Mouse (Mus musculus) 3134 (cell line): ENCODE results near the gene Crim1.

Experiments used
- DNase-seq: peaks from one replicate; pipeline ENCODE4 v3.0.0-alpha.2; 2011; ENCODE audit warnings: low spot score; ENCODE audit not compliant: insufficient read length; ENCODE audit errors: extremely low read depth

Crim1 gene

GRCm38 (mm10) chr17:78208805-78209204 is 8.8 kb downstream of the Crim1 start:
- no peak for DNase-seq

- DNase-seq, result no peak
These were observed 9.6 kb downstream of the Crim1 start for GRCm38 (mm10) chr17:78209646-78210045.

GRCm38 (mm10) chr17:78211881-78212280 is 11.8 kb downstream of the Crim1 start:
- no peak for DNase-seq

- DNase-seq, result no peak
These were observed 13.1 kb downstream of the Crim1 start for GRCm38 (mm10) chr17:78213128-78213527.

GRCm38 (mm10) chr17:78216526-78216925 is 16.5 kb downstream of the Crim1 start:
- no peak for DNase-seq

GRCm38 (mm10) chr17:78217406-78217805 is 17.4 kb downstream of the Crim1 start:
- no peak for DNase-seq

- DNase-seq, result no peak
These were observed 18.6 kb downstream of the Crim1 start for GRCm38 (mm10) chr17:78218506-78219232.

- DNase-seq, result no peak
These were observed 21.1 kb downstream of the Crim1 start for GRCm38 (mm10) chr17:78221007-78221642.

GRCm38 (mm10) chr17:78221860-78222259 is 21.8 kb downstream of the Crim1 start:
- no peak for DNase-seq

GRCm38 (mm10) chr17:78223988-78224387 is 23.9 kb downstream of the Crim1 start:
- DNase-seq, result no peak

- no peak for DNase-seq
These were observed 25.5 kb downstream of the Crim1 start for GRCm38 (mm10) chr17:78225547-78225946.

- no peak for DNase-seq
These were observed 27.2 kb downstream of the Crim1 start for GRCm38 (mm10) chr17:78227211-78227610.

GRCm38 (mm10) chr17:78231567-78231966 is 31.5 kb downstream of the Crim1 start:
- no peak for DNase-seq

GRCm38 (mm10) chr17:78232703-78233102 is 32.7 kb downstream of the Crim1 start:
- no peak for DNase-seq

GRCm38 (mm10) chr17:78233873-78234272 is 33.8 kb downstream of the Crim1 start:
- DNase-seq, result no peak

GRCm38 (mm10) chr17:78236126-78236525 is 36.1 kb downstream of the Crim1 start:
- DNase-seq, result no peak

- DNase-seq, result no peak
These were observed 37.9 kb downstream of the Crim1 start for GRCm38 (mm10) chr17:78237954-78238353.

GRCm38 (mm10) chr17:78240161-78240560 is 40.1 kb downstream of the Crim1 start:
- DNase-seq, result no peak

GRCm38 (mm10) chr17:78241238-78241637 is 41.2 kb downstream of the Crim1 start:
- no peak for DNase-seq

- DNase-seq, result no peak
These were observed 44.7 kb downstream of the Crim1 start for GRCm38 (mm10) chr17:78244752-78245151.

- DNase-seq, result no peak
These were observed 45.4 kb downstream of the Crim1 start for GRCm38 (mm10) chr17:78245444-78245843.

GRCm38 (mm10) chr17:78246634-78247383 is 46.8 kb downstream of the Crim1 start:
- no peak for DNase-seq
